Mouse (Mus musculus): ENCODE measurements around the gene Ctse. TPM values are rescaled to one million over a fixed set of nuclear protein-coding genes. Genes with fewer than 3 reads are reported as not detected.

The Ctse gene
- polyA plus RNA-seq (2015; fragmentation: Nextera tagmentation; extraction: Ambion mirVana): 1.1 and 1.3 TPM in 2 replicates

DNA sequence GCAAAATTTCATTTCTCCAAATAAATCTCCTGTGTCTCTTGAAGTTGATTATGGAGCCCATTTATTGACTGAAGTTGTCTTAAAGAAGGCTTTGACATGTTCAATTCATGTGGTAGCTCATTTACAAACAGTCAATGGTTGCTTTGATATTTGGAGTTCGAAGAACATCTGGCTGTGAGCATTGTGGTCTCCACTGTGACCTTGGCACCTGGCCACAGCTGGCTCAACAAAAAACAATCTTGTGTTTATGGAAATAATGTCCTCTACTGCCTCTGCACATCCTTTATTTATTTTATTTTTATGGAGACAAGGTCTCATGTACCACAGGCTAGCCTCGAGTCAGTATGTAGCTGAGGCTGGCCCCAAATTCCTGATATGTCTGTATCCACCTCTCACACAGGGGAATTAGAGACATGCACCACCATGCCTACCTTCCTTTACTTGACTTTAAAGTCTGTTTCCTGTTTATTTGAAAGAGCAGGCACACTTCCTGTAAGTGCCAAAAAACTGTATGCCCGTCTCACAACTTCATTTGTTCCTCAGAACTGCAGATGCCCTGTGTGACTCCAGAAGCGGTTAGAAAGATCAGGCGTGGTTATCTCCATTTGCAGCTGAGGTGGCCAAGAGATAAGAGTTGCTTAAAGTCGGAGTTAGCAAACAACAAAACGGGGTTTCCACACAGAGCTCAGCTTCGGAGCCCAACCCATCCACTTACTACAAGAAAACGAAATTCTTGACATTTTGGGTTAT, at the start of gene Ctse:
Gene Ctse, plus strand, starts transcription at position 516 of the 750 bp plus-strand sequence.
- H3K9me3 ChIP-seq (replicated peaks): no peaks in the 10 kb centered on the region
- no peaks in the 10 kb centered on the region for H3K4me1 ChIP-seq
- no peak within 1 kb of the TSS for H3K9ac ChIP-seq
- no peaks in the 10 kb centered on the region for H3K36me3 ChIP-seq
- WGBS: 75% methylated on average over 9 of the region's 9 CpGs
- no peak within 1 kb of the TSS for H3K4me2 ChIP-seq (replicated peaks)
- no peaks in the 10 kb centered on the region for H3K27me3 ChIP-seq
- no peak within 1 kb of the TSS for H3K27ac ChIP-seq (replicated peaks)
- no peak within 1 kb of the TSS for H3K4me3 ChIP-seq (replicated peaks)
- no peak for ATAC-seq (ENCODE audit: insufficient number of reproducible peaks, low FRiP score, low TSS enrichment, low read depth)

DNA sequence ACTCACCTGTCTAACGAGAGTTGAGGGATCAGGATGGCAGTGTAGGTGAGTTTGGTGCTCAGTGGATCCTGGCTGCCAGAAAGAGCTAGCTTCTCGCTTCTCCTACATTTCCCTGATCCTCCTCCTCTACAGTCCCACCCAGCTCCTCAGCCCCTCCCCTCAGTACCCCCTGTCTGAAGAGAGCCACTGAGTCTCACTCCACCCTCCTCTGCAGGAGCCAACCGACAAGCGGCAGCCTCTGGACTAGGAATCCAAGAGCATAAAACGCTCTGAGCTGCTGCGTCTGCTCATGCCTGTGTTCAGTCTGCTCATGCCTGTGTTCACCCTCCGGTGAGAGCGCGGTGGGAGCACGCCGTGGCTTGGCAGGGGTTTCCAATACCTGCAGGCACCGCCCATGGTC, 39.2 kb upstream of the Ctse start, which contains the start of gene Avpr1b:
Gene Avpr1b, plus strand, starts transcription at position 335 of the 400 bp plus-strand sequence.
- Histone ChIP-seq H3K27me3 (no peaks in the 10 kb centered on the region), H3K27ac (replicated peaks) (no peak within 1 kb of the TSS), H3K4me3 (replicated peaks) (no peak within 1 kb of the TSS), H3K9me3 (replicated peaks) (no peaks in the 10 kb centered on the region), H3K36me3 (no peaks in the 10 kb centered on the region), H3K4me1 (no peaks in the 10 kb centered on the region), H3K4me2 (replicated peaks) (0 out of 2 replicates have a peak within 1 kb of the TSS, but pooled peaks have one; percentile 19), H3K9ac (no peak within 1 kb of the TSS)
- 23% methylated on average over 12 of the region's 12 CpGs for WGBS
- no peak for ATAC-seq (ENCODE audit: insufficient number of reproducible peaks, low FRiP score, low TSS enrichment, low read depth)

DNA sequence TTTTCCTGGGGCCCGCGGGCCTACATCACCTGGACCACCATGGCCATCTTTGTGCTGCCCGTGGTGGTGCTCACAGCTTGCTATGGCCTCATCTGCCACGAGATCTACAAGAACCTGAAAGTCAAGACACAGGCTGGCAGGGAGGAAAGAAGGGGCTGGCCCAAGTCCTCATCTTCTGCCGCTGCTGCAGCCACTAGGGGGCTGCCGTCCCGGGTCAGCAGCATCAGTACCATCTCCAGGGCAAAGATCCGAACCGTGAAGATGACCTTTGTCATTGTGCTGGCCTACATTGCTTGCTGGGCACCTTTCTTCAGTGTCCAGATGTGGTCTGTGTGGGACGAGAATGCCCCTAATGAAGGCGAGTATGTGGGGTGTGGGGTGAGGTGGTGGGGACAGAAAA, 37.8 kb upstream of the Ctse start:
- no peak overlapping the region for H3K9ac ChIP-seq
- ATAC-seq (ENCODE audit: insufficient number of reproducible peaks, low FRiP score, low TSS enrichment, low read depth): no peak
- no peak overlapping the region for H3K4me3 ChIP-seq (replicated peaks)
- H3K27ac ChIP-seq (replicated peaks): no peak overlapping the region
- no peaks in the 10 kb centered on the region for H3K4me1 ChIP-seq
- H3K9me3 ChIP-seq (replicated peaks): no peaks in the 10 kb centered on the region
- no peak overlapping the region for H3K4me2 ChIP-seq (replicated peaks)
- H3K36me3 ChIP-seq: no peaks in the 10 kb centered on the region
- no peaks in the 10 kb centered on the region for H3K27me3 ChIP-seq
- WGBS: 37% methylated on average over 11 of the region's 11 CpGs

DNA sequence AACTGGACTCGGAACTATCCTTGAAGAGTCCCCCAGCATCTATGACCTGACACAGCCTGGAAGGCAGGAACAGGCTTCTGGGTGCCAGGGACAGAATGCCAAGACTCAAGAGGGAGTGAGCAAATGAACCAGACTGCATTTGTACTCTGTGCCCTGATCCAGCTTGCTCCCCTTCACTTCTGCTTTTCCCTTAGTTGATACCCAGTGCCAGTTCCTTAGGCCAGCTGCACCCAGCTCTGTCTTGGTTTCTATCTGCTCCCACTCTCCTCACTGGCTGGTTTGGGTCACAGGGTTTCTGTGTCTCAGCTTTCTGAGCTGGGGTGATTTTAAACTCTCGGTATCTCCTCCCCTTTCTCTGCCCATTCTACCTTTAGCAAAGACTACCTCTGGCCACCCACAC, 31.4 kb upstream of the Ctse start:
- no peak for ATAC-seq (ENCODE audit: insufficient number of reproducible peaks, low FRiP score, low TSS enrichment, low read depth)
- Histone ChIP-seq H3K9me3 (replicated peaks) (no peaks in the 10 kb centered on the region), H3K36me3 (no peaks in the 10 kb centered on the region), H3K4me1 (no peaks in the 10 kb centered on the region), H3K4me3 (replicated peaks) (no peak overlapping the region), H3K27me3 (no peaks in the 10 kb centered on the region), H3K27ac (replicated peaks) (no peak overlapping the region), H3K4me2 (replicated peaks) (no peak overlapping the region), H3K9ac (no peak overlapping the region)
- WGBS: 75% methylated on average over 2 of the region's 2 CpGs

DNA sequence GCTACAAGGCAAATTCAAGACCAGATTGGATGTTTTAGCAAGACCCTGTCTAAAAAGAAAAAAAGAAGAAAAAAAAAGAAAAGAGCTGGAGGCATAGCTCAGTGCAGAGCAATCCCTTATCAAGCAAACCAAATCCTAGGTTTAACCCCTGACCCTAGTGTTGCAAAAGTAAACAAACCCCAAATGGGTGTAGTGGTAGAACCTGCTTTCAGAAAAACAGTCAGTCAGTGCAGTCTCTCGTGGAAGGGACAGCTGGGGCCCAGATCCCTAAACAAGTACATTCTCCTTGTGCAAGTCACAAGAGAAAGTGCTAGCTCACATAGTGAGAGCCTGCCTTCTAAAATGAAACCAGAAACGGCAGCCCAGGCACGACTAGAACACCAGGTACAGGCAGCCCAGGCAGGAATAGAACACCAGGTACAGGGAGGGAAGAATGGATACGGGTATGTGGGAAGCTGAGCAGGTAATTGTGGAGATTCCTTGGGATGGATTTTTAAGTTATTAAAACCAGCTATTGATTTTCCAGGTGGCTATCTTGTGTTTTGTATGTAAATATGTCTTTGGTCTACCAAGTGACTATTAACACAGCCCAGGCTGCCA, 25.4 kb upstream of the Ctse start:
- Histone ChIP-seq H3K27ac (replicated peaks) (no peak overlapping the region), H3K27me3 (no peaks in the 10 kb centered on the region), H3K4me1 (no peaks in the 10 kb centered on the region), H3K4me3 (replicated peaks) (no peak overlapping the region), H3K9ac (no peak overlapping the region), H3K9me3 (replicated peaks) (no peaks in the 10 kb centered on the region), H3K4me2 (replicated peaks) (no peak overlapping the region), H3K36me3 (no peaks in the 10 kb centered on the region)
- ATAC-seq (ENCODE audit: insufficient number of reproducible peaks, low FRiP score, low TSS enrichment, low read depth): no peak
- WGBS: 36% methylated on average over 4 of the region's 4 CpGs

DNA sequence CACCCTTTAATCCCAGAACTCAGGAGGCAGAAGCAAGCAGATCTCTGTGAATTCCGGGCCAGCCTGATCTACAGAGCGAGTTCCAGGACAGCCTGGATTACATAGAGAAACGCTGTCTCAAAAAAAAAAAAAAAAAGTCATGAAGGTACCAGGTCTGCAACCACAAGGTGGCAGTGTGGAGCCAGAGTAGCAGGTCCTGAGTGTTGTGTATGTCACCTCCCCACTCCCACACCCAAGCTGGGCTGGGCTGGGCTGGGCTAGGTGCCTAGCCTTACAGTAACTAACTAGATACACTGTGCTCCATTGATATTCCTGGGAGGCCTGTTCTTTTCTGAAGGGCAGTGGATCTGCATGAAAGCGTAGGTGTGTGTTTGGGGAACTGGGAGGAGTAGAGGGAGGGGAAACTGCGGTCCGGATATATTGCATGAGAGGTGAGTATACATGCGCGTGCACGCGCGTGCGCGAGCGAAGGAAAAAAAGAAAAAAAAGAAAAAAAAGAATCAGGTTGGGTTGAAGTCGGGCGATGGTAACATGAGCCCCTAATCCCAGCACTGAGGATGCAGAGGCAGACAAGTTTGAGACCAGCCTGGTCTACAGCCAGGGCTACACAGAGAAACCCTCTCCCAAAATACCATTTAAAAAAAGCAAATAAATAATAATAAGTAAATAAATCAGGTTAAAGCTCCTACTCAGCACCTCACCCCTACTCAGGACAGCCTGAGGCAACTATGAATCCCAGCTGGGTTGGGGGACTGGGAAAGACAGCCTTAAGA, 24.6 kb upstream of the Ctse start:
- Histone ChIP-seq H3K36me3 (no peaks in the 10 kb centered on the region), H3K9ac (no peak overlapping the region), H3K4me3 (replicated peaks) (no peak overlapping the region), H3K27ac (replicated peaks) (no peak overlapping the region), H3K27me3 (no peaks in the 10 kb centered on the region), H3K4me1 (no peaks in the 10 kb centered on the region), H3K4me2 (replicated peaks) (no peak overlapping the region), H3K9me3 (replicated peaks) (no peaks in the 10 kb centered on the region)
- 75% methylated on average over 16 of the region's 16 CpGs for WGBS
- ATAC-seq (ENCODE audit: insufficient number of reproducible peaks, low FRiP score, low TSS enrichment, low read depth): peak; percentile 73

DNA sequence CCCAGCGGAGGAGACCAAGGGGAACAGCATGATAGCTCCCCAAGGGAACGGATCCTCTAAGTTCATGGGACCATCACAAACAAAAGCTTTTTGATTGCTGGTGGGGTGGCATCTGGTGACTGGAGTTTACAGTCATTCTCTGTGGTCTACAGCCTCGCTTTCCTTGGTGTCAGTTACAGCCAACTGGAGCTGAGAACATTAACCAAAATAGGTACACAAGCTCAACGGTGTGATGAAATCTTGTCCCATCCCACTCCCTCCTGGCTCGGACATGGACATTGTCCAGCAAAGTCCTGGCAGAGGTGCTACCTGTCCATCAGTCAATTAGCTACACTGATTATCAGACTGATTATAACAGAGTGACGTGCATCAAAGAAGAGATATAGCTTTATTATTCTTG, 23.5 kb upstream of the Ctse start:
- Histone ChIP-seq H3K4me1 (no peaks in the 10 kb centered on the region), H3K9ac (no peak overlapping the region), H3K4me2 (replicated peaks) (no peak overlapping the region), H3K4me3 (replicated peaks) (no peak overlapping the region), H3K27ac (replicated peaks) (no peak overlapping the region), H3K27me3 (no peaks in the 10 kb centered on the region), H3K36me3 (no peaks in the 10 kb centered on the region), H3K9me3 (replicated peaks) (no peaks in the 10 kb centered on the region)
- WGBS: 75% methylated on average over 6 of the region's 6 CpGs
- no peak for ATAC-seq (ENCODE audit: insufficient number of reproducible peaks, low FRiP score, low TSS enrichment, low read depth)

DNA sequence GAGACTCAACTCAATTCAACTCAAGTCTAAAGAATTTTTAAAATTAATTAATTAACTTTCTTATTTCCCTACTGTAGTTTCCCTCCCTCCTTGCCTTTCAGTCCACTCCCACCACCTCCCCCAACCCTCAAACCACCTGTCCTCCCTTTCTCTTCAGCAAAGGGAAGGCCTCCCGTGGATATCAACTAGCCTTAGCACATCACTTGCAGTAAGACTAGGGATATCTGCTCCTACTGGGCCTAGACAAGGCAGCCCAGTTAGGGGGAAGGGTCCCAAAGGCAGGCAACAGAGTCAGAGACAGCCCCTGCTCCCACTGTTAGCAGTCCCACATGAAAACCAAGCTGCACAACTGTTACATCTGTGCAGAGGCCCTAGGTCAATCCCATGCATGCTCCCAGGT, 22.0 kb upstream of the Ctse start:
- no peaks in the 10 kb centered on the region for H3K27me3 ChIP-seq
- H3K4me1 ChIP-seq: no peaks in the 10 kb centered on the region
- H3K27ac ChIP-seq (replicated peaks): no peak overlapping the region
- no peak overlapping the region for H3K4me3 ChIP-seq (replicated peaks)
- no peak overlapping the region for H3K4me2 ChIP-seq (replicated peaks)
- WGBS: 77% methylated on average over 1 of the region's 1 CpGs
- no peaks in the 10 kb centered on the region for H3K36me3 ChIP-seq
- no peak overlapping the region for H3K9ac ChIP-seq
- ATAC-seq (ENCODE audit: insufficient number of reproducible peaks, low FRiP score, low TSS enrichment, low read depth): no peak
- no peaks in the 10 kb centered on the region for H3K9me3 ChIP-seq (replicated peaks)

DNA sequence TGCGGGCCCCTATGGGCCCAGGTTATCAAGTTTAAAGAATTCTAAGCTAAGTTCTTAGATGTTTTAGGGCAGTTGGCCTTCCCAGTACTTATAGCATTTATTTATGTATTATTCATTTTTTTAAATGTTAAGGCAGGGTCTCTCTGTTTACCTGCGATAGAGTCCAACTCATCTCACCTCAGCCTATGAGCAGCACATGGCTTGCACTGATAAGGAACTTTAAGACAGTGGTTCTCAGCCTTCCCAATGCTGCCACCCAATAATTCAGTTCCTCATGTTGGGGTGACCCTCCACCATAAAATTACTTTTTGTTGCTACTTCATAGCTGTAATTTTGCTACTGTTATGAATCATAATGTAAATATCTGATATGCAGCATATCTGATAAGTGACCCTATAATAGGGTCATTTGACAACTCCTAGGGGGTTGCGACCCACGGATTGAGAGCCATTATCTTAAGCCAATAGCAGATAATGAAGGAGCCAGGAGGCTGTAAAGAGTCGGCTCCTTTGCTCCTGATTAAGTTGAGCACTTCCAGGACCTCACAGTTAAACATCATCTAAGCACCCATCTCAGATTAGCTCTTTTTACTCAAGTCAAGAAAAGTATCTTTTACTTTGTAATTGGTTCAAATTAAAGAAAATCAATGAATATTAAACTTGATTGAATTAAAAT, 21.4 kb upstream of the Ctse start:
- 76% methylated on average over 5 of the region's 5 CpGs for WGBS
- ATAC-seq (ENCODE audit: insufficient number of reproducible peaks, low FRiP score, low TSS enrichment, low read depth): no peak
- no peaks in the 10 kb centered on the region for H3K36me3 ChIP-seq

DNA sequence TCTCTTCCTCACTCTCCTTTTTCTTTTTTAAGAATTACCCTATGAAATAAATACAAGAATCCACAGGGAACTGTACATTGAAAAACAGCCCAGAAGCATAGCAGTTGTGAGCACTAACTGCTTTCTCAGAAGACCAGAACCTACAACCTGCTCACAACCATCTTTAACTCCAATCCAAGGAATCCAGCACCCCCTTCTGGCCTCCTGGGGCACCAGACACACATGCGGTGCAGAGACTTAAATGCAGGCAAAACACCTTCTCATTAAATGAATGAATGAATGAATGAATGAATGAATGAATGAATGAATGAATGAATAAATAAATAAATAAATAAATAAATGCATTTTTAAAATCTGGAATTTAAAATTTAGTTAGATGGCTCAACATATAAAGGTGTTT, 19.5 kb upstream of the Ctse start:
- no peaks in the 10 kb centered on the region for H3K36me3 ChIP-seq
- no peak overlapping the region for H3K4me3 ChIP-seq (replicated peaks)
- 88% methylated on average over 1 of the region's 1 CpGs for WGBS
- no peaks in the 10 kb centered on the region for H3K9me3 ChIP-seq (replicated peaks)
- H3K27ac ChIP-seq (replicated peaks): no peak overlapping the region
- H3K4me1 ChIP-seq: no peaks in the 10 kb centered on the region
- H3K9ac ChIP-seq: no peak overlapping the region
- ATAC-seq (ENCODE audit: insufficient number of reproducible peaks, low FRiP score, low TSS enrichment, low read depth): no peak
- H3K27me3 ChIP-seq: no peaks in the 10 kb centered on the region
- H3K4me2 ChIP-seq (replicated peaks): no peak overlapping the region

More for the DNA sequence above, 21.4 kb upstream of the Ctse start:
- Histone ChIP-seq H3K9me3 (replicated peaks) (no peaks in the 10 kb centered on the region), H3K9ac (no peak overlapping the region), H3K4me3 (replicated peaks) (no peak overlapping the region), H3K4me2 (replicated peaks) (no peak overlapping the region), H3K27ac (replicated peaks) (no peak overlapping the region), H3K27me3 (no peaks in the 10 kb centered on the region), H3K4me1 (no peaks in the 10 kb centered on the region)

DNA sequence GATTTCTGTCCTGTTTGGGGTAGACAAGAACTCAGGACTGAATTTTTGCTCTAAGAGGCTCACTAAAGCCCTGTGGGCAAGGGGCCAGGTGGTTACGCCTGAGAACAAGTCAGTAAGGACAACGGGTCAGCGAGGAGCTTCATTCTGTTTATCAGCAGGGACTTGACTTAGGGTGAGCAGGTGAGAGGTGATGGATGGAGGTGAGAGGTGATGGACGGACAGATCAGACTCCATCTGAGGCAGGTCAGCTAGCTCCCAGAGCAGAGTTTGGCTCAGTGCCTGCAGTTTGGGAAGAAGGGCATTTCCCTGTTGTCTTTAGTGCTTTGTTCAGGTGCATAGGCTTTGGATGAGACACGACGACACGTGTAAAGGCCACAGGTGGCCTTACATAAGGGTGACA, 18.8 kb upstream of the Ctse start:
- Histone ChIP-seq H3K4me3 (replicated peaks) (no peak overlapping the region), H3K27ac (replicated peaks) (no peak overlapping the region), H3K9ac (no peak overlapping the region), H3K4me1 (no peaks in the 10 kb centered on the region), H3K9me3 (replicated peaks) (no peaks in the 10 kb centered on the region), H3K36me3 (no peaks in the 10 kb centered on the region), H3K27me3 (no peaks in the 10 kb centered on the region), H3K4me2 (replicated peaks) (no peak overlapping the region)
- 84% methylated on average over 7 of the region's 7 CpGs for WGBS
- no peak for ATAC-seq (ENCODE audit: insufficient number of reproducible peaks, low FRiP score, low TSS enrichment, low read depth)
